Mouse (Mus musculus) myocyte (in vitro differentiated cells): Measurements from ENCODE around the gene Efhd1. TPM values are rescaled to one million over a fixed set of nuclear protein-coding genes. Genes with fewer than 3 reads are reported as not detected.

Experiments
- H3K27me3 ChIP-seq: one replicate; pipeline ENCODE4 v1.6.1; 2011; ENCODE audit not compliant: control insufficient read depth, insufficient read depth, insufficient read length
- H3K36me3 ChIP-seq: one replicate; pipeline ENCODE4 v1.6.1; 2011; ENCODE audit not compliant: control insufficient read depth, insufficient read depth
- H3K4me2 ChIP-seq: one replicate; pipeline ENCODE4 v1.6.1; 2011; ENCODE audit warnings: low read depth, control low read depth
- H3K4me3 ChIP-seq: one replicate; pipeline ENCODE4 v1.5.1; 2011; ENCODE audit warnings: mild to moderate bottlenecking, control low read depth, moderate library complexity
- H3K79me2 ChIP-seq: one replicate; pipeline ENCODE4 v1.6.1; 2011; ENCODE audit not compliant: control insufficient read depth, insufficient read depth
- H3ac ChIP-seq: one replicate; pipeline ENCODE4 v1.6.1; 2011; ENCODE audit not compliant: control insufficient read depth, insufficient read length
- CEBPB ChIP-seq: IDR thresholded peaks from 2 replicates; pipeline ENCODE4 v1.6.1; 2011; ENCODE audit warnings: mild to moderate bottlenecking, moderate library complexity; ENCODE audit not compliant: poor library complexity, insufficient read depth, severe bottlenecking
- E2F4 ChIP-seq: IDR thresholded peaks from one replicate; pipeline ENCODE4 v1.6.1; 2011; ENCODE audit warnings: mild to moderate bottlenecking, control low read depth, moderate library complexity; ENCODE audit not compliant: insufficient read depth
- MAX ChIP-seq: IDR thresholded peaks from one replicate; pipeline ENCODE4 v1.6.1; 2011; ENCODE audit warnings: low read depth, mild to moderate bottlenecking, control low read depth
- MYOD1 ChIP-seq, 3 experiments: IDR thresholded peaks; one replicate each; pipeline ENCODE4 v1.6.1; 2011; ENCODE audit warnings: control low read depth in 2 of 3, low read depth in 2 of 3, mild to moderate bottlenecking in 2 of 3, moderate library complexity in 1 of 3; ENCODE audit not compliant: insufficient read length in 2 of 3, control insufficient read depth in 1 of 3
- MYOG ChIP-seq, 3 experiments: IDR thresholded peaks; one replicate each; pipeline ENCODE4 v1.6.1; 2011; ENCODE audit warnings: control low read depth in 2 of 3, low read depth in 2 of 3, mild to moderate bottlenecking in 2 of 3; ENCODE audit not compliant: insufficient read length in 2 of 3, control insufficient read depth in 1 of 3, insufficient read depth in 1 of 3
- POLR2A ChIP-seq: IDR thresholded peaks from one replicate; pipeline ENCODE4 v1.6.1; 2011; ENCODE audit warnings: low read depth, mild to moderate bottlenecking, control low read depth, moderate library complexity; ENCODE audit not compliant: insufficient read length
- POLR2AphosphoS2 ChIP-seq: IDR thresholded peaks from one replicate; pipeline ENCODE4 v1.6.1; 2011; ENCODE audit warnings: low read depth, control low read depth; ENCODE audit not compliant: insufficient read length
- REST ChIP-seq: IDR thresholded peaks from one replicate; pipeline ENCODE4 v1.6.1; 2011; ENCODE audit warnings: mild to moderate bottlenecking, control low read depth, moderate library complexity; ENCODE audit not compliant: insufficient read depth, insufficient read length
- SRF ChIP-seq: IDR thresholded peaks from one replicate; pipeline ENCODE4 v1.6.1; 2011; ENCODE audit warnings: low read depth; ENCODE audit not compliant: control insufficient read depth, insufficient read length
- TCF12 ChIP-seq: IDR thresholded peaks from one replicate; pipeline ENCODE4 v1.6.1; 2011; ENCODE audit warnings: mild to moderate bottlenecking, control low read depth; ENCODE audit not compliant: poor library complexity, insufficient read depth, severe bottlenecking
- TCF3 ChIP-seq: IDR thresholded peaks from one replicate; pipeline ENCODE4 v1.6.1; 2011; ENCODE audit warnings: low read depth, control low read depth; ENCODE audit not compliant: insufficient read length
- USF1 ChIP-seq: IDR thresholded peaks from one replicate; pipeline ENCODE4 v1.6.1; 2011; ENCODE audit warnings: low read depth, mild to moderate bottlenecking, control low read depth, moderate library complexity
- polyA plus RNA-seq: library from polyadenylated mRNA; unstranded; fragments of >200 nt; fragmentation: generic; extraction: Trizol; gene quantifications from one replicate; pipeline ENCODE4 v1.2.1, GENCODE M21; 2012; ENCODE audit warnings: missing spikeins

The Efhd1 gene
- polyA plus RNA-seq, 1 experiment = 2.1 TPM

DNA sequence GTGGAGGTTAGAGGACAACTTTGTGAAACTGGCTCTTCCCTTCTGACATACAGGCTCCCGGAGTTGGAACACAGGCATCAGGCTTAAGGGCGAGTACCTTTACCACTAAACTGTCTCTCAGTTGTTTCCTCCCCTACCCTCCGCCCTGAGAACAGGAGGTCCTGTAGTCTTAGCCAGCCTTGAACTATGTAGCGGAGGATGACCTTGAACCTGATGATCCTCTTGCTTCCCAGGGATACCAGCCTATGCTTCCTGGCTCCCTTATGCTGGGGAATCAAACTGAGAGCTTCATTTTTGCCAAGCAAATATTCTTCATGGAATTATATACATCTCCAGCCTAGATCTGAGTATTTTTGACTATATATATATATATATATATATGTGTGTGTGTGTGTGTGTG lies 67.6 kb downstream of the Efhd1 start:
- Histone ChIP-seq H3K27me3 (no peaks in the 10 kb centered on the region), H3ac (no peak overlapping the region), H3K4me2 (no peak overlapping the region), H3K4me3 (no peak overlapping the region), H3K36me3 (peaks cover 16% of the 10 kb centered on the region), H3K79me2 (peaks cover 88% of the 10 kb centered on the region)
- TF ChIP-seq CEBPB = no peak
- no peak for TF ChIP-seq POLR2A
- no peak for TF ChIP-seq USF1
- no peak for TF ChIP-seq POLR2AphosphoS2
- no peak for TF ChIP-seq TCF12
- TF ChIP-seq MAX = no peak

- Histone ChIP-seq H3K27me3 (no peaks in the 10 kb centered on the region), H3K36me3 (peaks cover 17% of the 10 kb centered on the region), H3K4me3 (no peak overlapping the region), H3K4me2 (no peak overlapping the region), H3K79me2 (peaks cover 69% of the 10 kb centered on the region), H3ac (no peak overlapping the region)
- TF ChIP-seq TCF3 (no peak), MYOD1 (IDR thresholded peaks at IDR 0.05; ENCODE audit: control insufficient read depth in 1 of 3, insufficient read length in 2 of 3, low read depth in 2 of 3) (no peak), POLR2A (no peak), POLR2AphosphoS2 (no peak), USF1 (no peak), MYOG (IDR thresholded peaks at IDR 0.05; ENCODE audit: control insufficient read depth in 1 of 3, insufficient read depth in 1 of 3, insufficient read length in 2 of 3, low read depth in 2 of 3) (no peak), TCF12 (no peak), SRF (no peak), CEBPB (no peak), MAX (no peak), REST (no peak), E2F4 (no peak)
These were observed 86.4 kb downstream of the Efhd1 start for GRCm38 (mm10) chr1:87350576-87350975.

- Histone ChIP-seq H3K79me2 (peaks cover 6% of the 10 kb centered on the region), H3K27me3 (no peaks in the 10 kb centered on the region), H3K36me3 (peaks cover 38% of the 10 kb centered on the region), H3K4me3 (no peak overlapping the region), H3ac (no peak overlapping the region), H3K4me2 (no peak overlapping the region)
- TF ChIP-seq POLR2AphosphoS2 (no peak), SRF (no peak), POLR2A (no peak), USF1 (no peak), MYOD1 (IDR thresholded peaks at IDR 0.05; ENCODE audit: control insufficient read depth in 1 of 3, insufficient read length in 2 of 3, low read depth in 2 of 3) (no peak), TCF3 (no peak), CEBPB (no peak), REST (no peak), MYOG (IDR thresholded peaks at IDR 0.05; ENCODE audit: control insufficient read depth in 1 of 3, insufficient read depth in 1 of 3, insufficient read length in 2 of 3, low read depth in 2 of 3) (no peak), MAX (no peak)
These were observed 96.1 kb downstream of the Efhd1 start for GRCm38 (mm10) chr1:87360276-87360675.

Other genes with a start within 250 kb of the Efhd1 start
- gene Alppl2, start 174.4 kb upstream of the Efhd1 start, polyA plus RNA-seq = not detected
- gene Alpi, start 162.8 kb upstream of the Efhd1 start, polyA plus RNA-seq = 0.32 TPM
- gene Akp3, start 139.4 kb upstream of the Efhd1 start, polyA plus RNA-seq = 0.08 TPM
- gene Ecel1, start 107.8 kb upstream of the Efhd1 start, polyA plus RNA-seq = 0.06 TPM
- 0.16 TPM for gene Prss56, start 81.0 kb upstream of the Efhd1 start, polyA plus RNA-seq
- 208 TPM for gene Chrnd, start 73.8 kb upstream of the Efhd1 start, polyA plus RNA-seq
- gene Chrng, start 59.7 kb upstream of the Efhd1 start, polyA plus RNA-seq = 376 TPM
- gene Eif4e2, start 50.4 kb upstream of the Efhd1 start, polyA plus RNA-seq = 221 TPM
- 19.0 TPM for gene Gigyf2, start 62.6 kb downstream of the Efhd1 start, polyA plus RNA-seq
- gene Kcnj13, start 130.4 kb downstream of the Efhd1 start, polyA plus RNA-seq = 0.12 TPM
- gene Snorc, start 205.9 kb downstream of the Efhd1 start, polyA plus RNA-seq = not detected
- gene Neu2, start 245.5 kb downstream of the Efhd1 start, polyA plus RNA-seq = 1.6 TPM